Mouse (Mus musculus): ENCODE measurements around the gene Cadm1.

DNA sequence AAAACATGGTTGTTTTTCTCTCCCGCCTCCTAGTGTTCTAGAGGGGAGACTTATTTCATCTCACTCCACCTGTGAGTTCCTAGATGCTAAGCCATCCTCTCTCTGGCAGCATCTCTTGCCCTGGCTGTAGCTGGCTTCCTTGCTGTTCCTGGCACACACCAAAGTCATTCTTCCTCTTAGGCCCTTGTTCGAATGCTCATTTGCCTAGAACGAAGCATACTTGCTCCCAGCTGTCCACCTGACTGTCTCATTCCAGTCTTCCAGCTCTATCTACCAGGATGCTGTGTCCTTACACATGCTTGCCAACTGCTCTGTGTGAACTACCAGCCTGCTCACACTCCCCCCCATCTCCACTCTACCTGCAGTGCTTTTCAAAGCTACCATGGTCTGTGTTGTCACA, 211.8 kb downstream of the Cadm1 start:
- TF ChIP-seq CTCF (IDR thresholded peaks at IDR 0.05; ENCODE audit: low read depth) (no peak), EP300 (IDR thresholded peaks at IDR 0.05; ENCODE audit: low read depth) (no peak)
